Mouse (Mus musculus): ENCODE measurements around the gene Vps13a. TPM values are rescaled to one million over a fixed set of nuclear protein-coding genes. Genes with fewer than 3 reads are reported as not detected.

The Vps13a gene
- polyA plus RNA-seq, 1 experiment from 2014 or later: 10.1 TPM

DNA sequence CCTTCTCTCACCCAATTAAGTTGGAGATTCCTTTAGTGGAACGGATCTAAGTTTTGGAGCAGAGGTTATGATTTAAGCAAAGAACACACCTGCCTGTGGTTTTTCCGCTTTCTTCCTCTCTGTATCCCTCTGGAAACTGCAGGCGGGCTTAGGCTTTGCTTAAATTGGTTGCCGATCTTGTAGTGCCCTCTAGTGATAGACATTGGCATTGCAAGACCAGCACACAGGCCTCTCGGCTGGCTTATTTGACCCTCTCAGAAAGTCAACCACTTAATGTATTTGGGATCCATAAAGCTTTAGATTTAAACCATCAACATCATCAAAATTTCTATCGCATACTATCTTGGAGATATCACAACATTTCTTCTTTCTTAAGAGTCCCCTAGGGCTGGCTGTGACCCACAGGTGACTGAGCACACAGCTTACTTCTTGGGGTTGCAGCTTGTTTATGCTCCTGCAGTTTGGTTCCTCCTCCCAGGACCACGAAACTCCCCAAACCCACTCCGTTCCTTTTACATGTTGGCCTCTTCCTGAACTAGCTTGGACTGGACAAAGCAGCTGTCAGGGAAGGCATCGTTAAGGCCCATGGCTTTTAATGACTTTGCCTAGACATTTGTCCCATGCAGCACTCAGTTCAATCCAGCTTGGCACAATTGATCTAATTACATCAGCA lies 181.3 kb downstream of the Vps13a start:
- H3K9me3 ChIP-seq (ENCODE audit: control insufficient read depth, low read length): no peaks in the 10 kb centered on the region
- H3K27me3 ChIP-seq (ENCODE audit: control insufficient read depth, insufficient read depth, low read length): no peaks in the 10 kb centered on the region
- peaks cover 5% of the 10 kb centered on the region; the same call in 1 of the 2 replicates for H3K4me1 ChIP-seq (replicated peaks; ENCODE audit: control insufficient read depth, insufficient read depth, low read length)
- H3K27ac ChIP-seq: no peak overlapping the region
- H3K9ac ChIP-seq: no peak overlapping the region
- 0 out of 2 replicates have a peak overlapping the region, but pooled peaks have one; percentile 15 for H3K4me2 ChIP-seq (replicated peaks)
- ATAC-seq (ENCODE audit: low FRiP score) (peak; percentile 84), DNase-seq (ENCODE audit: low spot score) (peak; percentile 96)
- H3K4me3 ChIP-seq (replicated peaks; ENCODE audit: low read length): no peak overlapping the region
- H3K36me3 ChIP-seq (replicated peaks; ENCODE audit: control insufficient read depth, insufficient read depth): no peaks in the 10 kb centered on the region
- WGBS: 18% methylated on average over 9 of the region's 9 CpGs

DNA sequence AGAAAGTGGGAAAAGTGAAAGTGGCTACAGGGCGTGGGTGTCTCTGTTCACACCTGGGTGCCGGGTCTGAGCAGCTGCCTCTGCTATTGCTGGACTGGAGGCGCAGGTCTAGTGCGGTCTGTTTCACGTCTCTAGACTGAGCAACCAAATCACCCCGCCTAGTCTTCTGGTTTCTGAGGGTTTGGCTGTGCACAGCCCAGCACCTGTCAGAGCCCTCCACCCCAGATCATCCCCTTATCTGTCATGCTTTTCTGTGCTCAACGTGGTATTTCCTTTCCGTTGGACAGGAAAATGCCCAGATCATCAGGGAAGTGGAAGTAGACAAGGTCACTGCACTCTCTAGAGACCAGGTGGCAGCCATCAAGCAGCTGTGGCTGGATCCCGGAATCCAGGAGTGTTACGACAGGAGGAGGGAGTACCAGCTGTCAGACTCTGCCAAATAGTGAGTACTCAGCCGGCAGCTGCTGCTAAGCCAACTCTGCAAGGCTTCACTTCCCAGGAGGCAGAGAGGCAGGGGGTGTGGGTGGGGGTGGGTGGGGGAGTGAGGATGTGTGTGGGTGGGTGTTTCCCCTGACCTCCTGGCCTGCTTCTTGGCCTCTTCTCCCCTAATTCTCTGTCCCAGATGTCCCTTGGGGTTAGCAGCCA lies 182.0 kb downstream of the Vps13a start:
- Histone ChIP-seq H3K27ac (no peak overlapping the region), H3K4me3 (replicated peaks; ENCODE audit: low read length) (no peak overlapping the region), H3K27me3 (ENCODE audit: control insufficient read depth, insufficient read depth, low read length) (no peaks in the 10 kb centered on the region), H3K9ac (no peak overlapping the region), H3K36me3 (replicated peaks; ENCODE audit: control insufficient read depth, insufficient read depth) (no peaks in the 10 kb centered on the region), H3K4me2 (replicated peaks) (0 out of 2 replicates have a peak overlapping the region, but pooled peaks have one; percentile 15), H3K9me3 (ENCODE audit: control insufficient read depth, low read length) (no peaks in the 10 kb centered on the region), H3K4me1 (replicated peaks; ENCODE audit: control insufficient read depth, insufficient read depth, low read length) (peaks cover 5% of the 10 kb centered on the region; the same call in 1 of the 2 replicates)
- ATAC-seq (ENCODE audit: low FRiP score) (peak; percentile 72), DNase-seq (ENCODE audit: low spot score) (no peak)
- WGBS: 52% methylated on average over 11 of the region's 11 CpGs

DNA sequence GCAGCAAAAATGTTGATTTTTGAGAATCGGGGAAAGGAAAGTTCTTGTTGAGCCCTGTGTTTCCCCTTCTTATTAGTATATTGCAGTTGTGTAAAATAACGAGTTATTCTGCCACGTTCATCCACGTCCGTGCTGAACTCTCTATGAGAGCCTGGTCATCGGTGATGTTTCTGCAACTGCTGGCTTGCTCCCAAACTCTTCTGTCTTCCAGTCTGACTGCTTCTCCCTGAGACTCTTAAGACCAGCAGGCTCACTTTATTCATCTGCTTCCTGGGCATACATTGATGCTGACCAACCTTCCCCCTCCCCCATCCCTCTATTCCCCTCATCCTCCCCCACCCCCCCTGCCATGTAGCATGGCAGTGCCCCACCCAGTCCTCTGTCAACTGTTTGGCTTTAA lies 183.5 kb downstream of the Vps13a start:
- H3K9ac ChIP-seq: no peak overlapping the region
- no peaks in the 10 kb centered on the region for H3K36me3 ChIP-seq (replicated peaks; ENCODE audit: control insufficient read depth, insufficient read depth)
- no peaks in the 10 kb centered on the region for H3K27me3 ChIP-seq (ENCODE audit: control insufficient read depth, insufficient read depth, low read length)
- no peak overlapping the region for H3K4me3 ChIP-seq (replicated peaks; ENCODE audit: low read length)
- no peak overlapping the region for H3K27ac ChIP-seq
- DNase-seq (ENCODE audit: low spot score) (no peak), ATAC-seq (ENCODE audit: low FRiP score) (no peak)
- H3K9me3 ChIP-seq (ENCODE audit: control insufficient read depth, low read length): no peaks in the 10 kb centered on the region
- H3K4me2 ChIP-seq (replicated peaks): no peak overlapping the region
- peaks cover 5% of the 10 kb centered on the region; the same call in 1 of the 2 replicates for H3K4me1 ChIP-seq (replicated peaks; ENCODE audit: control insufficient read depth, insufficient read depth, low read length)
- WGBS: 84% methylated on average over 6 of the region's 6 CpGs

DNA sequence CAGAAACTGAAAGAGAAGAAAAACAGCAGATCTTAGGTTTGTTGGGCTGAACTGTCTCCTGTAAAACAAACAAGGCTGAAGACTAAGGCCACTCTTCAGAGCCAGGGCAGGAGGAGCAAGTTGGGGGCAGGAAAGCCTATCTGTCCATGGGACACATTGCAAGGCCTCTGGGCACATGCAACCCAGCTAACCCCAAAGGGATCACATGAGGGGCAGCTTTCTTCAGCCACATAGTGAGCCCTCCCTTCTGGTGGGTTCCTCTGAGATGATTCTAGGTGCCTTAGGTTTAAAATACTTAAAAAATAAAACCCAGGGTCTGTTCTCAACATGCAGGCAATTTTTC lies 186.8 kb downstream of the Vps13a start:
- ATAC-seq (ENCODE audit: low FRiP score): no peak

DNA sequence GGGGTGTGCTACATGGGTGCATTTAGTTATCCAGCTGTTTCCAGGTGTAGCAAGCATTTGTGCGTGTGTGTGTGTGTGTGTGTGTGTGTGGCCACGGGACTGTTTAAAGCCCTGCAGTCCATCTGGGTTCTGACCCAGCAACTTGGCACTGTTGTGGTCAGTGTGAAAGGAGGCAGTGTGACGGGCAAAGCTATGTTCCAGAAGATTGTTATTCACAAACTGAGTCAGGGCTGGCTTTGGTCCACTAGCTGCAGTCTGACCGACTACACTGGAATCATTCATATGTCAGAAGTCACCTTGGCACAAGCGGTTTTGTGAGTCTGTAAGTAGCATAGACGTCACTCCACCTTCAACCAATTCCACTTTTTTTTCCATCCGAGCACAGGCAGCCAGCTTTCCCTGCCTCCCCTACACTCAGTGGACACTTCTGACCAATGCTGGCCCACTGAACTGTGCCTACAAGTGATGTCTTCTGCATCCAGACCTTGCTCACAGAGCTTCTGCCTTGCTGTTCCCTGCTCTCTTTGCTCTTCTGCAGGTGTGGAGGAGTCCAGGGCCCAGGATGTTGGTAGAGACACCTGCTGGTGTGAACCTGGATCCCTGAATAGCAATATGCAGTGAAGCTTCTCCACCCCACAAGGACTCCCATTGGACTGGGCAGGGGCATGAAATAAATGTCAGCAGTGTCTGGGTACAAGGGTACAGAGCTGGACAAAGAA lies 187.3 kb downstream of the Vps13a start:
- 87% methylated on average over 7 of the region's 7 CpGs for WGBS
- no peaks in the 10 kb centered on the region for H3K27me3 ChIP-seq (ENCODE audit: control insufficient read depth, insufficient read depth, low read length)
- H3K9me3 ChIP-seq (ENCODE audit: control insufficient read depth, low read length): no peaks in the 10 kb centered on the region
- H3K36me3 ChIP-seq (replicated peaks; ENCODE audit: control insufficient read depth, insufficient read depth): no peaks in the 10 kb centered on the region
- H3K4me1 ChIP-seq (replicated peaks; ENCODE audit: control insufficient read depth, insufficient read depth, low read length): no peaks in the 10 kb centered on the region
- no peak for DNase-seq (ENCODE audit: low spot score)
- no peak overlapping the region for H3K27ac ChIP-seq
- H3K9ac ChIP-seq: no peak overlapping the region
- no peak overlapping the region for H3K4me2 ChIP-seq (replicated peaks)
- no peak overlapping the region for H3K4me3 ChIP-seq (replicated peaks; ENCODE audit: low read length)
- ATAC-seq (ENCODE audit: low FRiP score): no peak

More for the DNA sequence above, 186.8 kb downstream of the Vps13a start:
- peaks cover 3% of the 10 kb centered on the region; the same call in 1 of the 2 replicates for H3K4me1 ChIP-seq (replicated peaks; ENCODE audit: control insufficient read depth, insufficient read depth, low read length)
- no peak overlapping the region for H3K27ac ChIP-seq
- H3K27me3 ChIP-seq (ENCODE audit: control insufficient read depth, insufficient read depth, low read length): no peaks in the 10 kb centered on the region
- no peaks in the 10 kb centered on the region for H3K36me3 ChIP-seq (replicated peaks; ENCODE audit: control insufficient read depth, insufficient read depth)
- no peaks in the 10 kb centered on the region for H3K9me3 ChIP-seq (ENCODE audit: control insufficient read depth, low read length)
- H3K4me2 ChIP-seq (replicated peaks): no peak overlapping the region
- H3K4me3 ChIP-seq (replicated peaks; ENCODE audit: low read length): no peak overlapping the region
- DNase-seq (ENCODE audit: low spot score): no peak
- no peak overlapping the region for H3K9ac ChIP-seq

DNA sequence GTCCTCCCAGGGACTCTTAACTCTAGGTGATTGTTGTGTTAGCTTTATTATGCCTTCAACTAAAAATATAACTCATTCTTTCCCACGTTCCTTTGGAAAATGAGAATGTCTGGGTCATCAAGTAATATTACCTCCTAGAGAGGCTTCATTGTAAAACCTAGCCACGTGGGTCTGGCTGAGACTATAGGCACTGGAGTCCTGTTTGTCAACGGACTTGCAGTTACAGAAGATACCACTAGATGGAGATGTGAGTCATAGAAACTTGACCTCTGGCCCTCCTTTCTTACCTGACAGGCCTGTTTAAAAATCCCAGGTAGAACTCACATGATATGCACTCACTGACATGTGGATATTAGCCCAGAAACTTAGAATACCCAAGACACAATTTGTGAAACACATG lies 195.4 kb downstream of the Vps13a start:
- ATAC-seq (ENCODE audit: low FRiP score): no peak
- no peaks in the 10 kb centered on the region for H3K27me3 ChIP-seq (ENCODE audit: control insufficient read depth, insufficient read depth, low read length)
- H3K4me2 ChIP-seq (replicated peaks): no peak overlapping the region
- H3K4me1 ChIP-seq (replicated peaks; ENCODE audit: control insufficient read depth, insufficient read depth, low read length): no peaks in the 10 kb centered on the region
- H3K36me3 ChIP-seq (replicated peaks; ENCODE audit: control insufficient read depth, insufficient read depth): no peaks in the 10 kb centered on the region
- no peak overlapping the region for H3K9ac ChIP-seq
- H3K4me3 ChIP-seq (replicated peaks; ENCODE audit: low read length): no peak overlapping the region
- H3K27ac ChIP-seq: no peak overlapping the region
- H3K9me3 ChIP-seq (ENCODE audit: control insufficient read depth, low read length): 0 out of 2 replicates have a peak, but pooled peaks cover 4% of the 10 kb centered on the region
- DNase-seq (ENCODE audit: low spot score): peak; percentile 33
- WGBS: 12% methylated on average over 3 of the region's 3 CpGs

DNA sequence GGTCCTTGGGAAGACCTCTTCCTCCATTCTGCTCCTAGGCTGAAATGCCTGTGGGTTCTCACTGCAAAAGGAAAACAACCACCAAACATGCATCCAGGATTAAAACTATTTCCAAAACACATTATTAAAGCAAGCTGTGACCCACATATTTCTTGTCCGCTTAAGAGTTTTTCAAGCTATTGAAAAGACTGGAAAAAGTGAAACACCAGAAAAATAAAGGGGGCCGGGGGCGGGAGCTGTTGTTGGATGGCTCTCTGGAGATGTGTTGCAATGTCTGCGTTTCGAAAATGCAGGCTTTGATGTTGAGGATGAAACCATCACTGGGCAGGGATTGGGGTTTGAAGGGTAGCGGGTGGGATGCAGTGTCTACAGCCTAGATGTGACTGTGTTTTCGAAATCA lies 196.2 kb downstream of the Vps13a start:
- ATAC-seq (ENCODE audit: low FRiP score): no peak
- H3K4me1 ChIP-seq (replicated peaks; ENCODE audit: control insufficient read depth, insufficient read depth, low read length): no peaks in the 10 kb centered on the region
- 0 out of 2 replicates have a peak, but pooled peaks cover 4% of the 10 kb centered on the region for H3K9me3 ChIP-seq (ENCODE audit: control insufficient read depth, low read length)
- no peak for DNase-seq (ENCODE audit: low spot score)
- 93% methylated on average over 7 of the region's 7 CpGs for WGBS
- no peaks in the 10 kb centered on the region for H3K36me3 ChIP-seq (replicated peaks; ENCODE audit: control insufficient read depth, insufficient read depth)
- H3K4me2 ChIP-seq (replicated peaks): no peak overlapping the region
- H3K27me3 ChIP-seq (ENCODE audit: control insufficient read depth, insufficient read depth, low read length): no peaks in the 10 kb centered on the region
- no peak overlapping the region for H3K4me3 ChIP-seq (replicated peaks; ENCODE audit: low read length)
- no peak overlapping the region for H3K27ac ChIP-seq
- no peak overlapping the region for H3K9ac ChIP-seq

DNA sequence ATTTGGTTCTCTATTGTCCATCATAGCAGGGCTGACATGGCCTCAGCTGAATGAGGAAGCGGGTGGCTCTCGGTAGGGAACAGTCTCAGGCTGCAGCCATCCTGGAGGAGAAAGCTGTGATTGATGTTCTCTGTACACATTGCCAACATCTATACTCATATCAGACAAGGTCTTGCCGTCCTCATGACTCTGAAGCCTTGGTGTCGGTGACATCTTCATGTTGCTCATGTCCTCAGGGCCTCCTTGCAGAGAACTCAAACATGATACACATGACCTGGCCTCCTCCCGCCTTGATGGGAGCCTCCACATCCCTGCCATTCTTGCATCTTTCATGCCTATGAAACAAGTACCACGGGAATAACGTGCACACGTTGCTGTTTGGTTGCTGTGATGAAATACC lies 200.2 kb downstream of the Vps13a start:
- Histone ChIP-seq H3K4me1 (replicated peaks; ENCODE audit: control insufficient read depth, insufficient read depth, low read length) (no peaks in the 10 kb centered on the region), H3K4me2 (replicated peaks) (no peak overlapping the region), H3K4me3 (replicated peaks; ENCODE audit: low read length) (no peak overlapping the region), H3K27me3 (ENCODE audit: control insufficient read depth, insufficient read depth, low read length) (no peaks in the 10 kb centered on the region), H3K9me3 (ENCODE audit: control insufficient read depth, low read length) (0 out of 2 replicates have a peak, but pooled peaks cover 4% of the 10 kb centered on the region), H3K9ac (no peak overlapping the region), H3K27ac (no peak overlapping the region), H3K36me3 (replicated peaks; ENCODE audit: control insufficient read depth, insufficient read depth) (no peaks in the 10 kb centered on the region)
- DNase-seq (ENCODE audit: low spot score): no peak
- 93% methylated on average over 8 of the region's 8 CpGs for WGBS
- no peak for ATAC-seq (ENCODE audit: low FRiP score)

DNA sequence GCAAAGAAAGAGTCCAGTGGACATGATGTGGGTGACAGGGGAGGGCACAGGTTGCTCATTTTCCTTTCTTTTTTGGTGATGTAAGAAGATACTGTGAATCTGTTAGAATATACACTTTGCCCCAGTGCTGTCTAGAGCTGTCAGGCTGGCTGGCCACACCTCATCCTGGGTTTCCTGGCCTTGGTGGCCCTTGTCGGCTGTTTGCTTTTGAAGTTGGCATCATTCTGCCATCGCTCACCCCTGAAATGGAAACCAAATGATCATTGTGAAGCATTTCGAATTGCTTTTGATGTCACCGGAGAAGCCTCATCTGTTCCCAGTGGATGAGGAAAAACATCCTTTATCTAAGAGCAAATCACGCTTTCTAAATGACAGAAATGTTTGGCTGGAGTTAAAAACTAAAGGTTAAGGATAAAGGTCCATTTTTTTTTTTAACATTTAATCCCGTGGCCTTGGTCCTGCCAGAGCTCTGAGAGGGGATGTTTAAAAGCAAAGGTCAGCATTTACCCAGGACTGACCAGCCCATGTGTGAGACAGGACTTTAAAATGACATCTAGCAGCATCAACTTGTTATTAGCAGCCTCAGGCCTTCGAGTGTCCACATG lies 201.0 kb downstream of the Vps13a start:
- DNase-seq (ENCODE audit: low spot score): no peak
- no peak overlapping the region for H3K27ac ChIP-seq
- H3K9me3 ChIP-seq (ENCODE audit: control insufficient read depth, low read length): 0 out of 2 replicates have a peak, but pooled peaks cover 4% of the 10 kb centered on the region
- H3K36me3 ChIP-seq (replicated peaks; ENCODE audit: control insufficient read depth, insufficient read depth): no peaks in the 10 kb centered on the region
- H3K4me3 ChIP-seq (replicated peaks; ENCODE audit: low read length): no peak overlapping the region
- H3K4me2 ChIP-seq (replicated peaks): no peak overlapping the region
- H3K4me1 ChIP-seq (replicated peaks; ENCODE audit: control insufficient read depth, insufficient read depth, low read length): no peaks in the 10 kb centered on the region
- no peaks in the 10 kb centered on the region for H3K27me3 ChIP-seq (ENCODE audit: control insufficient read depth, insufficient read depth, low read length)
- no peak for ATAC-seq (ENCODE audit: low FRiP score)
- H3K9ac ChIP-seq: no peak overlapping the region
- WGBS: 83% methylated on average over 7 of the region's 7 CpGs

All from hindbrain, embryonic 14.5 days (tissue).